Mouse (Mus musculus) retina, postnatal 7 days (tissue): ENCODE data around the gene Gimap5.

Experiments used
- DNase-seq: peaks from one replicate; pipeline ENCODE4 v3.0.0-alpha.2; 2012; ENCODE audit warnings: low read depth, low spot score

Gimap5 gene

DNA sequence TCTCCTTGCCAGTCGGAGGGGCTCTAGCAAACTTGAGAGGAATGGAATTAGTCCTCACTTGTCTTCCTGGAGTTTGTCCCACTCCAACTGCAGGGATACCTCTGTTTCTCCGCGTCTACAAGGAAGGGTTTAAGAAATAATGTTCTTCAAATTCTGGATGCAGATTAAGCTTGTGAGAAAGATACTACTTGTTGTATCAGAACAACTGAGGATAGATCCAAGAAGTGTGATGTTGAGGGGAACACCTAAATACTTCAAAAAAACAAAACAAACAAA lies 6.3 kb upstream of the Gimap5 start:
- no peak for DNase-seq

GRCm38 (mm10) chr6:48740501-48741169 lies 5.4 kb upstream of the Gimap5 start:
- DNase-seq, result no peak

- no peak for DNase-seq
Measured at GRCm38 (mm10) chr6:48741273-48741672, 4.7 kb upstream of the Gimap5 start.

DNA sequence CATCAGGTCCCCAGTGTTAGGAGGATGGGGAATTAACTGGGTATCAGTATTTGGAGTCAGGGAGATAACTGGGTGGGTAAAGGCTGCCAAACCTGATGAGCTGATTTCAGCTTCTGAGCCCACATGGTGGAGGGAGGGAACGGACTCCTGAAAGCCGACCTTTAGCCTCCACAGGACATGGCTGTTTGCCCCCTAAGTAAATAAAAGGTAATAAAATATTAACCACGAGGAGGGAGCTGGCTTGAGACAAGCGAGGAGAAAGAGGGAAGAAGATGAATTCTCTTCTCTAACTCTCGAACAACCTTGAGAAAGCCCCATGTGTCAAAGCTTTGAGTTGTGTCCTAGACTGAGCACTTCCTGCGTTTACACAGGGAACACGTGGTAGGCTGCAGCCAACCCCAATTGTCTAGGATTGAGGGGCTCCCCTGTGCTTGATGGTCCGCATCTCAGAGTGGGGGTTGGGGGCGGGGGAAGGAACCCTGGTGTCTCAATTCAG lies 4.2 kb upstream of the Gimap5 start:
- DNase-seq, result no peak

DNA sequence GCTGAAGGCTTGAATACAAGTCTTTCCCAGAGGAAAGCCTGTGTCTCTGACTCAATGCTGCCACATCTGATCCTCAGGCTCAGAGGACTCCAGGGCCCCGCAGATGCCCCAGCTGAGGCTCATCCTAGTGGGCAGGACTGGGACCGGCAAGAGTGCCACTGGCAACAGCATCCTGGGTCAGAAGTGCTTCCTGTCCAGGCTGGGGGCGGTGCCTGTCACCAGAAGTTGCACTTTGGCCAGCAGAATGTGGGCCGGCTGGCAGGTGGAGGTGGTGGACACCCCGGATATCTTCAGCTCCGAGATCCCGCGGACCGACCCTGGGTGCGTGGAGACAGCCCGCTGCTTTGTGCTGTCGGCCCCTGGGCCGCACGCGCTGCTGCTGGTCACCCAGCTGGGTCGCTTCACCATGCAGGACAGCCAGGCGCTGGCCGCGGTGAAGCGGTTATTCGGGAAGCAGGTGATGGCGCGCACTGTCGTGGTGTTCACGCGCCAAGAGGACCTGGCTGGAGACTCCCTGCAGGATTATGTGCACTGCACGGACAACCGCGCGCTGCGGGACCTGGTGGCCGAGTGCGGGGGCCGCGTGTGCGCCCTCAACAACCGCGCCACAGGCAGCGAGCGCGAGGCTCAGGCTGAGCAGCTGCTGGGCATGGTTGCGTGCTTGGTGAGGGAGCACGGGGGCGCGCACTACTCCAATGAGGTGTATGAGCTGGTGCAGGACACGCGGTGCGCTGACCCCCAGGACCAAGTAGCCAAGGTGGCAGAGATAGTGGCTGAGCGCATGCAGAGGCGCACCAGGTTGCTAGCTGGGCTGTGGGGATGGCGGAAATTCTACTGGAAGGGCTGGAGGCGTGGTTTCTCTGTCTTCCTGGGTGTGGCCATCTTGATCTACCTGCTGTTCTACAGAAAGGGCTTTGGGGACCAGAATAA lies 3.3 kb upstream of the Gimap5 start:
- no peak for DNase-seq

DNA sequence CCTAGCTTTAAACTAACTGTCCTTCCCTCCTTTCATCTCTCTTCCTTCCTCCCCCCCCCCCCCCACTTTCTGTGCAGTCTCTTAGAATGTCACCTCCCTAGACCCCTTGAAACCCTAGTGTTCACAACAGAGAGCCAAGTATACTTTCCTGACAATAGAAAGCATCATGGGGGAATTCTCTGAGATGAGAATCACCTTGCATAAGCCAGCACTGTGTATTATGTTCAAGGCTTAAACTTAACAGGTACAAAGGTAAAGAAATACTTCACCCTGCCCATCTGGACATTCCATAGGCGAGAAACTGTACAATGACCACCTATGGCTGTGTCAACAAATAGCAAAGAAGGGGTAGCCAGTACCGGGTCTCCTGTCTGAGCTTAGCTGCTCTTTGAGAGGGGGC lies 507 bp upstream of the Gimap5 start:
- DNase-seq, result no peak

GRCm38 (mm10) chr6:48747091-48747966 lies 1.3 kb downstream of the Gimap5 start:
- DNase-seq, result no peak

DNA sequence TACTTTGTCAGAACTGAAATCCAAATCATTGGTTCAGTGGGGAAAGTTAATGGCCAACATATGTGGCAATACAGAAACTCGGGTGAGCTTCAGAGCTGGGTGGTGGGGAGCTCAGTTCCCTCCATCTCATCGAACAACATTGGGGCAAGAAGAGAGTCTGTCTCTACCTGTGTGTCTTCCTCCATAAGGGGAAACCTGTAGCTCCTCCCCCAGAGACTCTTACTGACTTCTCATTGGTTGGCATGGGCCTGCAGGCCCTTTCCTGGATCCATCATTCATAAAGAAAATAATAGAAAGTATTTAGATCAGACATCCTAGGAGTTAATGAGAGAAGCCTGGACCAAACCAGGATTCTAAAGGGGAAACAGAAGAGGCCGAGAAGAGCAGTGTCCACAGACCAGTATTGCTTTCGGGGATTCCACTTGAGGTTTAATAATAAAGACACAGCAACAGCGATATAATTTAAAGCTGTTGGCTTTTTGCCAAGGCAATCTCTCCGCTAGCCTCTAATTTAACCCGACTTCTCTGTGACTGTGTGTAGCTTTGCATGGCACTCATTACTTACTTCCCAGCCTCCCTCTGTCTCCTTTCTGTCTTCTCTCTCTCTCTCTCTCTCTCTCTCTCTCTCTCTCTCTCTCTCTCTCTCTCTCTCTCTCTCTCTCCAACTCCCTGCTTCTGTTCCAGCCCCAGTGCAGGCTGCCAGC lies 17.7 kb downstream of the Gimap5 start:
- DNase-seq, result no peak

GRCm38 (mm10) chr6:48764496-48764895 lies 18.5 kb downstream of the Gimap5 start:
- DNase-seq, result no peak

- no peak for DNase-seq
Measured at GRCm38 (mm10) chr6:48768178-48768869, 22.3 kb downstream of the Gimap5 start.

GRCm38 (mm10) chr6:48768933-48769332 lies 22.9 kb downstream of the Gimap5 start:
- no peak for DNase-seq

DNA sequence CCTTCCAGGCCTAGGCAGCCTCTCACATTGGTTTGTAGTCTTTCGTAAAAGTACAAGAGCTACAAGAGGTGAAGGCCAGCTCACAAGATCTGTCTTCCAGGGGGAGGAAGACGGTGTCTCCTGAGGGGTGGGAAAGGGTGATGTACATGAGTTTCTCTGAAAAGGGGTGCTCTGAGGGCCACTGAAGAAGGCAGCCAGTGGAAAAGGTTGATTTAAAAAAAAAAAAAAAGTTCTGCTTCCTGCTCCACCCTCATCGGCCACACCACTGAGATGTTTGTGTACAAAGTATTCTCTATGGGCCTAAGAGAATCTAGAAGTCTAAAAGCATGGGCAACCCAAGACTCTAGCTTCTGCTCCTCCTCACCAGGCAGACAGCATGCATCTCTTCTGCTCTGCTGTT lies 24.7 kb downstream of the Gimap5 start, which contains the start of gene Gimap3:
Gimap3 (minus strand) TSS at position 156 of the 400 bp plus-strand sequence.
- DNase-seq, result no peak

GRCm38 (mm10) chr6:48772030-48772429 lies 26.0 kb downstream of the Gimap5 start:
- DNase-seq, result peak; percentile 51

DNA sequence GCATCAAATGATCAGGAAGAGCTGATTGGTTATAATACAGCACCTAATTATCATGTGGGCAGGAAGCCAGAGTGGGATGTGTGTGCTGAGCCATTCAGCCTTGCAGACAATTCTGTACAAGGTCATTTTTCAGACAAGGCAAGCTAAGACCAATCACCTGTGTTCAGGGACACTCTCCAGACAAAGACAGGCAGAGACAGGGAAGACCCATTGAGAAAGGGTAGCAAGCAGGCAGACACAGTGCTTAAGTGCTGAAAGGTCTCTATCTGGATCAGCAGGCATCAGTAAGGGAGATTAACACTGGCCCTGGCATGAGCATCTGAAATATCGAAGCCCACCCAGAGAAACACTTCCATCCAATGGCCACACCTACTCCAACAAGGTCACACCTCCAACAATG lies 38.4 kb downstream of the Gimap5 start:
- no peak for DNase-seq

GRCm38 (mm10) chr6:48785189-48785588 lies 39.2 kb downstream of the Gimap5 start:
- DNase-seq, result no peak

DNA sequence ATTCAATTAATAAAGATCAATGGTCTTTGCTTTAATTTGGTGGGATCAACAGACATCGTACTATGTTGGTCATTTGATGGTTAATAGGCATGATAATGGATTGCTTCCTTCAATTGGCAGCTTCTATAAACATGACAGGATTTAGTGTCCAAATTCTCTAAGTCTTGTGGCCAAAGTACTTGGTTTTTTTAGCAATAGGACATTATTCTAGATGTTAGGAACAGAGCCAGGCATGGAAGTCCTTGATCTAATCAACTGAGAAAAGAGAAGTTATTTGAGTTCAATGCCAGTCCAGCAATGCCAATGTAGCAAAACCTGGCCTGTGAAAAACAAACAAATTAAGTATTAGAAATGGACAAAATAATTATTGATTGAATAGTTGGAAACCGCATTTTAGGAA lies 39.6 kb downstream of the Gimap5 start:
- no peak for DNase-seq

- no peak for DNase-seq
Measured at GRCm38 (mm10) chr6:48787867-48788266, 41.9 kb downstream of the Gimap5 start.

DNA sequence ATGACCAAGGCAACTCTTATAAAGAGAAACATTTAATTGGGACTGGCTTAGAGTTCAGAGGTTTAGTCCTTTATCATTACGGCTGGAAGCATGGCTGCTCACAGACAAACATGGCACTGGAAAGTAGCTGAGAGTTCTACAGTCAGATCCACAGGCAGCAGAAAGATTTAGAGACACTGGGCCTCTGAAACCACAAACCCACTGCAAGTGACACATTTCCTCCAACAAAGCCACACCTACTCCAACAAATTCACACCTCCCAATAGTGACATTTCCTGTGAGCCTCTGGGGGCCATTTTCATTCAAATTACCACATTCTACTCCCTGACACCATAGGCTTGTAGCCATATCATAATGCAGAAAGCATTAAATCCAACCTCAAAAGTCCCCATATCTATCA lies 55.9 kb downstream of the Gimap5 start:
- no peak for DNase-seq

- DNase-seq, result no peak
Measured at GRCm38 (mm10) chr6:48803406-48804051, 57.5 kb downstream of the Gimap5 start.
